Mouse (Mus musculus): ENCODE data around the gene Ak5.
"Not testable (repeated sequence)": the region's sequence is repeated elsewhere in the genome, so short reads cannot be mapped to it uniquely, and the experiment has no call there.

Ak5 gene

DNA sequence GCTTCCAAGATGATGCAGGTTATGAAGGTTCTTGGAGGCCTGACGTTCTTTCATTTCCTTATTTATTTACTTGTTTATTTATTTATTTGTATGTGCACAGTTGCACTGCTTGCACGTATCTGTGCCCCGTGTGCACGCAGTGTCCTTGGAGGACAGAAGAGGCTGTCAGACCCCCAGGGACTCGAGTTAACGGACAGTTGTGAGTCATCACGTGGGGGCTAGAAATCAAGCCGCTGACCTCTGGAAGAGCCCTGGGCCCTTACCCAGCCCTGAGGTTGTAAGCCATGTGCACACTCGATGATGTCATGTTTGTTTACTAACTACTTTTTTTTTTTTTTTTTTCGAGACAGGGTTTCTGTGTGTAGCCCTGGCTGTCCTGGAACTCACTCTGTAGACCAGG lies 197.8 kb downstream of the Ak5 start:
- DNase-seq: no peak

DNA sequence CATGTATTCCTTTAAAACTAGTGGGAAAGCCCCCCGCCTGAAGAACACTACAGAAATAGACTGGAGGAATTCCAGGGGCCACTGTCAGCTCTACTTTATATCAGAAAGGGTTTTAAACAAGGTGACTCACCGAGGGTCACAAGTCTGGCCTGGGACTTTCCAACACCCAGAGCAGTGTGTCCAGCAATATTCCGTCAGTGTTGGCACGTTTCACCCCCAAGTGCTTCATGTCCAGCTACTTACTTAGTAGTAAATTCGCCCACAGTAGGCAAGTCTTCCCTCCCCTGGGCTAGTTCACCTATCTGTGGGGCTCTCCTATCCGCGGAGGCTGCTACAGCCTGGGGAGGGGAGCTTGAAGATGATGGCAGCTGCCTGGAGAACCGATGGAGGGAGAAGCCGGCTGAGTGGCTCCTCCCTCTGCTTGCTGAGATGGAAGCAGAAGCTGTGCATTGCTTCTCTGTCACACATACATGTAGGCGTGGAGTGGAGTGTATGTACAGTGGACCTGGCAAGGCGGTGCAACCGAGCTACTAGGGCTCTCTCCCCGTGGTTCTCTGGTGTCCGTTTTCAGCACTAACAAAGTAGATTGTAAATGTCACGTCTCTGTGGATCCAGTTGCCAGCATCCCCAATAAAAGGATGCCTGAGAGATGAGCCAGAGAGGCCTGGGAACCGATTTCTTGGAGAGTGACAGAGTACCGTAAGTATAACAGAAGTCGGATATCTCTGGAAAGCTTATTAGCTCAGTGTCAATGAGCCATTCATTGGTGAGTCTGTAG lies 198.5 kb downstream of the Ak5 start:
- DNase-seq: no peak

DNA sequence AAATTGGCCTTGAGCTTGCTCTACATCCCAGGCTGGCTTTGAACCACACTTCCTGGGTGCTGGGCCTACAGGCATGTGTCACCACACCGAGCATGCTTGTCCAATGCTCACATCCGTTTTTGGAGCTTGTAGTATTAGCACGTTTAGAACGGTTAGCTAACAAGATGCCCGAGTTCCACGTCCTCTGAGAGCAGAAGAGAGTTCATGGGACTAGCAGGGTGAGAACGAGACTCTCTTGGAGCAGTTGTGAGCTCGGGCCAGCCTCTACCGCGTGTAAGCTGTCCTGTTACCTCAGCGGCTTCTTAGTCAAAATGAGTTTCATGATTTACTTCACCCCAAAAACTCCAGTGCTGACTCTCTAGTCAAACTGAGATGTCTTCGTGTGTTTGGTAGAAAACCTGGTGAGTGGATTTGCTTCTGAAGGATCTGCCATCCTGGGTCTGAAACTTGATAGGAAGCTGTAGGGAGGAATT lies 199.6 kb downstream of the Ak5 start:
- DNase-seq: no peak

DNA sequence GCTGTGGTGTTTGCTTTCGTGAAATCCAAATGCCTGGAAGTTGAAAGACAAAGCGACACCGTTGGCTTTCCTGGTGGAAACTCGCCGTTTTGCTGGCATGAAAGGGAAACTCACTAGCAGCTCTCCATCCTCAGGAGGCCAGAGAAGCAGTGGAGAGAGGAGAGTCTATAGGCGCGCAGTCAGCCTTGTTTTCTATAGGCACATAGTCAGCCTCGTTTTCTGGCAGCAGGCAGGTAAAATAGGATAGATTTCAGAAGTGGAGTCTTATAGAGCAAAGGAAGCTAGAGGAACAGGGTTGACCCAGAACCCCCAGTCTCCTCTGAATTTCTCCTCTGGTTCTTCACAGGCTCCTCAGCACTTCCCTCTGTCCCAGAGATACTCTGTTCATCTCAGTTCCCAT lies 200.1 kb downstream of the Ak5 start:
- DNase-seq: no peak

DNA sequence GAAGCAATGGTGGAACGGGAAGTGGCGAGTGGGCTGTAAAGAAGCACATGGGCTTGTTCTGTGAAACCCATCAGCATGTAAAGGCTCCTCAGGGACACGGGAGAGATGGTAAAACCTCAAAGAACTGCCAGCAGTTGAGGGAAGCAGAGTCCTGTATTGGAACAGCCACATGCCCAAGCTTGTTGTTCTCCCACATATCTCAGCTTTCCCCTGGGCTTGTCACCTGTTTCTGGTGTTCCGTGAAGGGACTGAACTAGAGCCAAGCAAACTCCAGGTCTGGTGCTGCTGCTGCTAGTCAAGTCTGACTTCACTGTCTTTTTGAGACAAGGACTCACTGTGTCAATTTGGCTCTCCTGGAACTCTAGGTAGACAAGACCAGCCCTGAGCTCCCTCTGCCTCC lies 200.8 kb downstream of the Ak5 start:
- DNase-seq: no peak

DNA sequence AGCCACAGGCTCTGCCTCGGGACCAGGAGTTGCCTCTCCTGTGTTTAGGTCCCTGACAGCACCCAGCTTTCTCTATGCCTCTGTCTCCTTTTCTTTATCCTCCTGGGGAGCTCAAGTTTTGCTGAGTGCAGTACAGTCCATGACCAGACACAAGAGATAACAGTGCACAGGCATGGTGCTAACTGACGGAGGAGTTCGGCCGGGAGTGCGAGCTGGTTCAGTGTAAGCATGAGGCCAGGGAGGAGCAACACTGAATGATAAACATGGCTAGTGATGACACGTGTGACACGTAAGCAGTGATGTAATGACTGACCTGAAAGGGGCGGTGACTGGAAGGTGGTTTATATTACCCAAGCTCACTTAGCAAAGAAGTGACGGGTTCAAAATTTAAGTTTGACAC lies 201.3 kb downstream of the Ak5 start:
- DNase-seq: no peak

DNA sequence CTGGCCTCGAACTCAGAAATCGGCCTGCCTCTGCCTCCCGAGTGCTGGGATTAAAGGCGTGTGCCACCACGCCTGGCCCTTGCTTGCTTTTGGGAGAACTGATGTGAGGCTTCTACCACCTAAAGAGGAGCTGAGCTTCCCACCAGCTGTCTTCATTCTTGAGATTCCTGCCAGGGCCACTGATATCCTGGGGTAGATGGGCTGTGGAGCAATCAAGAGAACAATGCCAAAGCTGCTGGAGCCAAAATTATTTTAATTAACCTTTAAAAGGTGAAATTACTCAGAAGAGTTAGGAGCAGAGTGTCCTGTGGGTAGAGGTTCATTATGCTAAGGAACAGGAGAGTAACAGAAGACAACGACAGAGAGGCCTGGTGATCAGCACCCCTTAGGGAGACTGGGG lies 202.8 kb downstream of the Ak5 start:
- DNase-seq: no peak

DNA sequence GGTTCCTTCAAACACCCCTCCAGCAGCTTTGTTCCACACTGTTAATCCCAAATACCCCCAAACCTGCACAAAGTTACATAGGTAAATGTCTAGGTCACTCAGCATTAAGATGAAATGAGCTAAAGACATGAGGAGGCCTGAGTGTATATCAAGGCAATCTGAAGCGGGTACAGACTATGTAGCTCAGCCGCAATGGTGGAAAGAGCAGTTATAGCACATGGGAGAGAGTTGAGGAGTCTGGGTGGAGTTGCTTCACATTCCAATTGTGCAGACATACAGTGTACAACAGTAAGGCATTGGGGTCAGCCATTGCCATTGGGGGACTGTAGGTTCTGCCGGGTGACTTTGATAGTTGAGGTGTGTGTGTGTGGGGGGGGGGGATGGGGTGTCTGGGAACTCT lies 203.7 kb downstream of the Ak5 start:
- no peak for DNase-seq

DNA sequence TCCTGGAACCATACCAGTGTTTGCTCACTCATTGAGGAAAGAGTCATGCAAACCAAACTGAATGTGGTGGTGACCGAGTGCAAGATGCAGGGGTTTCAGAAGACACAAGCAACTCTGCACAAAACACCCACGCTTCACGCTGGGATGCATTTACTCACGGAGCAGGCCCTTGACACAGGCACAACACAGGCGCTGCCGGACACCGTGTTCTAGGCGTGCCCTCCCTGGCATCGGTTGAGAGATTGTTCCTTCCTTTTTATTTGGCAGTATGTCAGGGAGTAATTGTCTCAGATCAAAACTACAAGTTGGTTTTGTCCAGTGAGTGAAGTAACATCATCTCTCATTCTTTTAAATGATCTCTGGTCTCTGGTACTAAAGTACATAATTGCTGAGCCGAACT lies 205.3 kb downstream of the Ak5 start:
- peak; percentile 54 for DNase-seq

DNA sequence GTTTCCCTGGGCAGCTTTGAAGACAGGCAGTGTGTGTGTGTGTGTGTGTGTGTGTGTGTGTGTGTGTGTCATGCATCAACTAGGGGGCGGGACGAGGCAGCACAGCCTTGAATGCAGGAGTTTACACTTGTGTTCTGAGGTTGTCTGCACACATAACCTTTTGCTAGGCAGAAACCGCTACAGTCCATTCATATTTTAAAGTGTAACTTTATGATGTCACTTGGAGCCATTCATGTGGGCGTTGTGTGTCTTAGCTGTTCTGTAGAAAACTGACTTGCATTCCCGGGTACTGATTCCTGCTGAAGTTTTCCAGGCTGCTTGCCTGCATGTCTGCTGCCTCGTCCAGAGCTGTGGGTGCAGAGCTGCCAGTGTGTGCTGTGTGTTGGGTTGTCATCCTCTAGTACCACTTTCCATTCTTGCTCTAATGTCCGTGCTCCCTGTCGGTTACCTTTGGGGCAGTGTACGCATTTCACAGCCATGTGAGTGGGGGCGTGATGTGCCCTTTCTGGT lies 206.1 kb downstream of the Ak5 start:
- DNase-seq: no peak

DNA sequence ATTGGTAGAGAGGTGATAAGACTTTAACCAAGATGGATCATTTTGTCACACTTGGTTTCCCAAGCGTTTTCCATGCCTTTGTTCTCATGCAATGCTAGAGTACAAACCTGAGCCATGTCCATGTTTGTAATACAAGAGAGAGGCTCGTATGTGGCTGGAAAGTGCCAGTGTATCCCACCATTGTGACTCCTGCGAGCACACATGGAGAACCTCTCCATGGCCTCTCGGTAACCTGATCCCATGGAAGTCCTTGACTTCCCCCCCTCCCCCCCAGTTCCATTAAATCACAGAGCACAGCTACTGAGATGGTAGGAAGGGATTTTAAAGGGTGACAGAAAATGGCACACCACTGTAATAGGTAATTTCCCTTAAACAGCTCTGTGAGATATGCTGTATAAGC lies 207.4 kb downstream of the Ak5 start:
- no peak for DNase-seq

DNA sequence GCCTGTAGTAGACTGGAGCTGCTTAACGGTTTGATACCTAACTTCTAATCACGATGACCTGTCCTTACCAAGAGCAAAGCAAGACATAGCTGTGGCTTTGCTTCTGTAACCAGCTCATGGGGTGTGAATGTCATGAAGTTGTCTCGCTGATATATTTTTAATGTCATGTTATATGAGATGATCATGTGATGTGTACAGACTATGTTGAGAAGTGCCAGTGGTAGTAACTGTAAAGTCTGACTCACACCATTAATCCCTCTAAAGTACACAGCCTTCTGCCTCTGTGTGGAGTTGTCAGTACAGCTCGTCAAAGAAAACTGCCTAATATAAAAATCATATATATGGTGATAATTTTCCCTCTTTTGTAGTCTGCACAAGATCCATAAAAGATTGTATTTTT lies 209.3 kb downstream of the Ak5 start:
- not testable (repeated sequence) for DNase-seq

DNA sequence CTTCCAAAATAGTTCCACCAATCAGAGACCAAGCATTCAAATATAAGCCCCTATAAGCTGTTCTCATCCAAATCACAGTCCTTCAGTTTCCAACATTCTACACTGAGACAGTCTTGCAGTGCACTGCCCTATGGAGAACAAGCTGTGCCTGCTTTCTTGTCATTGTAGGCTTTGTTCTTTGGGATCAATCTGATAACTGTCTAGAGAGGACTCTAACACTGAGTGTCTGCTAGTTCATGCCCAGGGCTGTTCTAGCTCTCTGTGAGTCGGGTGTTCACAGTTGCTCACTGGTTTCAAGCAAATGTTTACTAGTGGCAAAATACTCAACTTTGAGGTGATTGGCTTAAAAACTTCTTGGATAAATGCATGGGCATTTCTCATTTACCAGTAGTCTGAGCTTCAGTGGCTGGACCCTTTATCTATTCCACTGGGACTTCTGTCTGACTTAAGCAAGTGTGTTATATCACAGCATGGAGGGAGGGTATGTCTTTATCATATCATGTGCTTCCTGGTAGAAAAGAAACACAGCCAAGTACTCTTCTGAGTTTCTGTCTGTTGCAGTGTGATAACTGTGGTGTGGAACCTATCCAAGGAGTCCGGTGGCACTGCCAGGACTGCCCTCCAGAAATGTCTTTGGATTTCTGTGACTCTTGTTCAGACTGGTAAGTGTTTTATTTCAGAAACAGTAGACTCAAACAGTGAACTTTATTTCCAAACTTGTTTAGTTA lies 210.7 kb downstream of the Ak5 start:
- DNase-seq: peak; percentile 12

DNA sequence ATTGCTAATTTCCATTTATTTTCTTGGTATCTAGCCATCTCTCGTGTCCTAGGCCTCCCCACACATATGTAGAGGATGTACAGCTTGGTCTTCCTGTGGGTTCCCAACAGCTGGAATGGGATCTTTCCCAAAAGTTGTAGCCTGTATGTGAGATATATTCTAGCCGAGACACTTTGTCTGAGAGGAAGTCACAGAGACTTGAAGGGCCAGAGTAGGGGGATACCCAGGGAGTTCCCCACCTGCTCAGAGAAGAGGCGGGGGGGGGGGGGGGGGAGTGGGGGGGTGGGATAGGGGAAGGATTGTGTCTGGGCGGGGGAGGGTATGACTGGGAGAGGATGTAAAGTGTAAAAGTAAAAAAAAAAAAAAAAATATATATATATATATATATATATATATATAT lies 215.0 kb downstream of the Ak5 start:
- DNase-seq: no peak

DNA sequence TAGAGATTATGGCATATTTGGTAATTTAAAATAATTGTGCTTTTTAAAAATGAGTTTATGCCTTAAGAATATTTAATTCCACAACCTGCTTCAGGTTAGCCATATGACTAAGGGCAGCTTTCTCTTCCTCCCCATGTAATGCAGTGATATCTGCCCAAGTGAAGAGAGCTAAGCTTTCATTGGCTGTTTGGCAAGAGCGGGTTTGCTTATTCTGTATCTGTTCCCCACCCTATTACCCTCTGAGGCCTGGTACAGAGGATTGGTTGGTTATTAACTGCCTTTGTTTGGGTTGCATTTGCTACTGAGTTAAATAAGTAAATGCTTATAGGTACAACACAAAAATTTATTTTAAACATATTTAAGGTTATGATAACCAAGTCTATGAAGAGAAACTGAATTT lies 221.2 kb downstream of the Ak5 start:
- no peak for DNase-seq

DNA sequence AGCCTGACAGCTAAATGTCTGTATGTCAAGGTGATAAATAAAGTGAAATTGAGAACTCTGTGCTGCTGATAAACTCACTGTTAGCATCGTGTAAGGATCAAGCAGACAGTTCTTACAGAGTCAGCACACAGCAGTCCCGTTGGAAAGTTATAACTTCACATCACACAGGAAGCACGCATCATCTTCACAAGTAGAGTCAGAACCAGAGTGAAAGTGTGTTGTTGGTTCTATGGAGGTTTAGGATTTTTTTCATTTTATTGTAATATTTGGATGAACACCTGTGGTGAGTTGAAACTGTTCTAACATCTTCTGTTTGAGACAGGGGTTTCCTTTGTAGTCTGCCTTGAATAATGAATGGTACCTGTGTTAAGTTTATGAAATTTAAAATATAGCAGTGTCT lies 224.0 kb downstream of the Ak5 start:
- DNase-seq: no peak

DNA sequence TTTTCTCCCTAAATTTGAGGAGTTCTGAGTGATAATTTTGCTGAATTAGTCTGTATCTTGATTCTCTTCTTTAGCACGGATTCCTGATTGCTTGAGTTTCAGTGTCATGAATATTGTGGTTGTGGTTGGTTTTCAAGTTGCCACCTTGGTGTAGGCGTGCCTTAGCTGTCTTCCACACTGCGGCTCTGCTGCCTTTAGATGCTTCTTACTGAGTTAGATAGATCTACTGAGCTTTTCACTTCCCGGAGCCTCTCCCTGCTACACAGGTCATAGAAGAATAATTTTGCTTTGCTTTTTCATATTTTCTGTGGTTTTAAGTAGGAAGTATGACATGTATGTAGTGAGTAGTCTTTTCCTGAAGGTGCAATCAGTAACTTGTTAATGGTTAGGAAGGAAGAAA lies 225.4 kb downstream of the Ak5 start:
- no peak for DNase-seq

DNA sequence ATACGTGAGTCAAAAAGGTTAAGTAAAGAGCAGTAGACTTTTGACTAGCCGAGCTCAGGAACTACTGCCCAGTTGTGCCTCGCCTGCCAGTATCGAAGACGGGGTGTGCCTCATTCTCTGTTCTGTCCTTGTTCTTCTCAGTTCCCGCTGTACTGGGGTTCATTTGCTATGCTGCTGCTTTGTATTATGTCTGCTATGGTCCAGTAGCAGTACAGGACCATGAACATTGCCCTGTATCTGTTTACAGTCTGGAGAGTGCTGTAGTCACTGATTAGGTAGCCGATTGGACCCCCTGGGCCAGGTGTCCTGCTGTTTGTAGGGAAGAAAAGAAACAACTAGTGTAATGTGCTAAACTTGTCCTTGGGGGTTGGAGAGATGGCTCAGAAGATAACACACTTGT lies 230.1 kb downstream of the Ak5 start:
- no peak for DNase-seq

DNA sequence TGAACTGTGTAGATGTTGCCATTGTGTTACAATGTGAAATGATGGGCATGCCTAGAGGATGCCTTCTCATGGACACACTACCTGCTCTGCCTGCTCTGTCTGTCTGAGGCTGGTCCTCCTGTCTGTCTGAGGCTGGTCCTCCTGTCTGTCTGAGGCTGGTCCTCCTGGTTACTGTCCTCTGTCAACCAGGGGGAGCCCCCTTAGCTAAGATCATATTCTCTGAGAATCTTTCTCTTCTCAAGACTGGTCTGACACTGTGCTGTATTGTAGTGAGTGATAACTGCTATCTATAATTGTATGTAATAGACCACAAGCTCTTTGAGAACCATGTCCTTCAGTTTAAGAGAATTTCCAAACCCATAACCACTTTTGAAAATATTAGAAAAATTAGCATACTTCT lies 232.6 kb downstream of the Ak5 start:
- no peak for DNase-seq

DNA sequence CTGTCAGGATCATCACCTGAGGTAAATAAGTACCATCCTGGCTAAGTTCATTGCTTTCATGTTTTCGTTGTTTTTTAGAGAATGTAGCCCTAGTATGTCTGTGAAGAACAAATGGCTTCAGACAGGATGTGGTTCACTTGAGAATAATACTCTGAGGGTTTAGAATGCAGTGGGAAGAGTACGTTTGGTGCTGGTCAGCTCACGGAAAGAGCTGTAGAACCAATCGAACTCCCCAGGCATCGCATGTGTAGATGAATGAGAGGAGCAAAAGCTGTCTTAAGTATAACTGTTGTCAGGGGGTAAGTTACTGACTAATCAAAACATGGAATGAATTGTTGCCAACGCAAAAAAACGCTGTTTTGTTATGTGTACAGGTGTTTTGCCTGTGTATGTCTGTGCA lies 235.5 kb downstream of the Ak5 start:
- DNase-seq: no peak

DNA sequence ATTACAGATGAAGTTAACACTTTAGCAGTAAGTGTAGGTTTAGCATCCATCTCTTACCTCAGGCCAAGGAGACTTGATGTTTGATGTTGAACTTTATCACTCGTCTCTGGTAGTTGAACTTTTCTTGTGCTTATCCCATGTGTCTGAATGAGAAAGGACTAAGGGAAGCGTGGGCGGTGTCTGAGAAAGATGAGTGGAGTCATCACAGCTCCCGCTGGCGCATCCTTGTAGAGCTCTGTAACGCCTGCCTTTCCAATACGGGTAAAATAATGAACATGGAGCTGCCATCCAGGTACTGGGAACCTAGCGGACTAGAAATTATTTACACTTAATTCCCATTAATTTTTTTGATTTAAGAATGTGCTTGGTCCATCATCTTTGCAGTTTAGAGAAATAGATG lies 239.2 kb downstream of the Ak5 start:
- no peak for DNase-seq
